Mouse (Mus musculus): ENCODE measurements around the gene Olfr1416. TPM values are rescaled to one million over a fixed set of nuclear protein-coding genes. Genes with fewer than 3 reads are reported as not detected.

Gene Olfr1416
- total RNA-seq, 2 experiments from 2014 or later: not detected

DNA sequence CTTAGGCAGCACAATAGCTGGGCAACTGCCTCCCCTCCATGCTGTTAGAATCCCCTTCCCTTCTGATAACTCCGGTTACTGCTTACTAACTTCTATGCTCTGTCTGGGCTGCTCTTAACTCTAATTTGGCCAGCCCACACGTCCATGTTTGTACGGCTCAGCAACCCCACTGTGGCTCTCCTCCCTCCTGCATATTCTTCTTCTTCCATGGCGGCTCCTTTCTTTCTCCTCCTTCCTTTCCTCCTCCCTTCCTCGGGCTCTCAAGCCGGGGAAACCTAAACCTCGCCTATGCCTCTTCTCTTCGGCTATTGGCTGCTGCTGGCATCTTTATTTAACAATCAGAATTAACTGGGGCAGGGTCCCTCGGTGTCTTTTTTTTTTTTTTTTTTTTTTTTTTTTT is 52.1 kb downstream of the Olfr1416 start:
- ATAC-seq (ENCODE audit: poor library complexity, severe bottlenecking): no peak

DNA sequence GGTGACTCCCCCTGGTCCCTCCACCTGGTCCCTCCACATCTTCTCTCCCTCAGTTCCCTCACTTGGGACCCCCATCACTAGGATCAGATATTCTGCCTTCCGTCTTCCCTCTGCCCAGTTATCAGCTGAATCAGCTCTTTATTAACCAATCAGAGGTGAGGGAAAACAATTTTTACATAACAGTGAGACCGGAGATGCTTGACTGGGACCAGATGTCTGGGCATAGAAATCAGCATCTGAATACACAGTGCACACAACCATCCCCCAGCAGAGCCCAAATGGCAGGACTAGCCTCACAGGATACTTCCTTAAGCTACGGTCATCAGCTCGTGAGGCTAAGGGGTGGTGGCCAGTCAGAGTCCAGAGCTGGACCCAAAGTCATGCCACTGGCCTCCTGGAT is 52.8 kb downstream of the Olfr1416 start:
- ATAC-seq (ENCODE audit: poor library complexity, severe bottlenecking): no peak

DNA sequence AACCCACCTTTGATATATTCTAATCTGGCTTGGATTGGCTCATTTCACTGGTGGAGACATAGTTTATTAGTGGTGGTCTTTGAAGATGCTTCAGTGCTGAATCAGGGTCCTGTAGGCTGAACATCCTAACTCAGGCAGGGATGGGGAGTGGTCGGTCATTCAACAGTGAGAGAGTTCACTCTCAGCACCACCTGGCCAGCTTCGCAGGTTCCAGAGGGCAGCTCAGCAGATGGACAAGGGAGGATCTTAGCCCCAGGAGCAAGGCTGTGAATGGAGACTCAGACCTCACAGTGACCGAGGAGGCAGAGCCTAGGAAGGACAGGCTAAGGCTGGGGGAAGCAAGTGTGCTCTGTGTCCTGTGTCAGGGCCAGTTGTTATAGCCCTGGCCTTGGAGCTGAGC is 53.5 kb downstream of the Olfr1416 start:
- ATAC-seq (ENCODE audit: poor library complexity, severe bottlenecking): no peak

DNA sequence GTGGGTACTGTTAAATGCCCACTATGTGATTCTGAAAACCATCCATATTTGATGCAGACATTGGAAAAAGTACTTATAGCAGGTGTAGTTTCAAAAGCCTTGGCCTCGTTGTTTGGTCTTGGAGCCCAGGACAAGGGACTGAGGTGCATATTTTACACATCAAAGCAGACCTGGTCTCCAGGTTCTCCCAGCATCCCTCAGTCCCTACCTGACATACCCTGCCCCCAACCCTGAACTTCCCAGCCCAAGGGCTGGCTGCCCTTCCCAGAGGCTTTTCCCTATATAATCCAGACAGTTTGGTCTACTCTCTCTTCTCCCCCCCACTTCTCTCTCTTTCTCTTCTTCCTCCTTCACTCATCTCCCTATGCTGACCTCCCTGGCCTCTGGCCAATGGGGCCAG is 53.9 kb downstream of the Olfr1416 start:
- no peak for ATAC-seq (ENCODE audit: poor library complexity, severe bottlenecking)

Other genes starting within 250 kb of the Olfr1416 start
- gene Ndufa10, start 11.3 kb downstream of the Olfr1416 start, total RNA-seq (2015): 112 TPM in 2 replicates
- 72.1 and 76.6 TPM in 2 replicates for gene Ndufa10, start 11.3 kb downstream of the Olfr1416 start, total RNA-seq (2017)
- gene Olfr1415, start 11.0 kb upstream of the Olfr1416 start, total RNA-seq (2015): not detected in 2 replicates
- gene Olfr1415, start 11.0 kb upstream of the Olfr1416 start, total RNA-seq (2017): not detected in 2 replicates
- gene Olfr1414, start 33.5 kb upstream of the Olfr1416 start, total RNA-seq (2015): not detected in 2 replicates
- not detected in 2 replicates for gene Olfr1414, start 33.5 kb upstream of the Olfr1416 start, total RNA-seq (2017)
- gene Olfr1413, start 86.2 kb upstream of the Olfr1416 start, total RNA-seq (2015): not detected in 2 replicates
- not detected in 2 replicates for gene Olfr1413, start 86.2 kb upstream of the Olfr1416 start, total RNA-seq (2017)
- gene Olfr1412, start 100.7 kb upstream of the Olfr1416 start, total RNA-seq (2015): not detected in 2 replicates
- not detected in 2 replicates for gene Olfr1412, start 100.7 kb upstream of the Olfr1416 start, total RNA-seq (2017)
- gene Olfr1411, start 109.3 kb upstream of the Olfr1416 start, total RNA-seq (2015): not detected in 2 replicates
- gene Olfr1411, start 109.3 kb upstream of the Olfr1416 start, total RNA-seq (2017): not detected in 2 replicates
- not detected in 2 replicates for gene Olfr1410, start 120.7 kb upstream of the Olfr1416 start, total RNA-seq (2015)
- gene Olfr1410, start 120.7 kb upstream of the Olfr1416 start, total RNA-seq (2017): not detected in 2 replicates
- gene Olfr12, start 132.7 kb upstream of the Olfr1416 start, total RNA-seq (2015): not detected in 2 replicates
- not detected in 2 replicates for gene Olfr12, start 132.7 kb upstream of the Olfr1416 start, total RNA-seq (2017)
- gene Cops9, start 156.9 kb upstream of the Olfr1416 start, total RNA-seq (2015): 178 and 190 TPM in 2 replicates
- 166 and 180 TPM in 2 replicates for gene Cops9, start 156.9 kb upstream of the Olfr1416 start, total RNA-seq (2017)
- 0.85 and 2.8 TPM in 2 replicates for gene Otos, start 163.7 kb upstream of the Olfr1416 start, total RNA-seq (2015)
- 0.53 and 1.8 TPM in 2 replicates for gene Otos, start 163.7 kb upstream of the Olfr1416 start, total RNA-seq (2017)

Data from megakaryocyte, adult 5-6 weeks (primary cell).